Mouse (Mus musculus) cerebellum, adult 2 months (tissue): ENCODE measurements at regions not wholly inside any gene's neighbourhood (a gene's known extent, or its start where the extent isn't known, plus 50 kb on each side); places are given as distances from the start of the nearest gene placed in this dataset.

ENCODE experiments used
- CTCF ChIP-seq: fragments of 200-500 bp; IDR thresholded peaks from 2 replicates; pipeline ENCODE4 v1.5.1; 2011; ENCODE audit warnings: low read depth, mild to moderate bottlenecking, control low read depth, low read length, moderate library complexity, borderline replicate concordance; ENCODE audit not compliant: insufficient read depth
- POLR2A ChIP-seq: fragments of 200-500 bp; IDR thresholded peaks from 2 replicates; pipeline ENCODE4 v1.6.1; 2011; ENCODE audit warnings: low read length, control low read depth, borderline replicate concordance; ENCODE audit not compliant: insufficient read depth

GRCm38 (mm10) chr15:27094102-27094501 lies 198.7 kb upstream of the Fbxl7 start:
- TF ChIP-seq CTCF, result no peak
- TF ChIP-seq POLR2A, result no peak
